Mouse (Mus musculus) thymus, adult 18-20 months (tissue): Measurements from ENCODE around the gene Rfx2.

ENCODE experiments used
- DNase-seq, 2 experiments: peaks; one replicate each; pipeline ENCODE4 v3.0.0; 2022; ENCODE audit warnings: mixed read lengths in 2 of 2

The Rfx2 gene

GRCm38 (mm10) chr17:56777568-56777967 is 53.2 kb downstream of the Rfx2 start:
- no peak for DNase-seq

DNA sequence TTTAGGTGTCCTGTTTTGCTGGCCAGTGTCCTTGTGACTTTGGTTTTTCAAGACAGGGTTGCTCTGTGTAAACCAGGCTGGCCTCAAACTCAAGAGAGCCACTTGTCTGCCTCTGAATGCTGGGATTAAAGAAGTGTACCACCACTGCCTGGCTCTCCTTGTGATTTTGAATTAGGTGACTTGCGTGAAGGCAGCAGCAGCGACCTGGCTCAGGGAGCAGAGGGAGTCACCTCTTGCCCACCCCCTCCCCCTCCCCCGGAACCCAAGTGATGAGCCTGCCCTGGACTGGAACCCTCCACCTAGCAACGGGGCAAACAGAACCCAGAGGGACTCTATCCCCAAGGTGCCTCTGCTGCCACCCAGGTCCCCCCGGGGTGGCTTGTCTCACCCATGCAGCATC is 60.9 kb downstream of the Rfx2 start, which contains the start of gene Prr22:
Prr22 (plus strand) TSS at position 301 of the 400 bp plus-strand sequence.
- no peak for DNase-seq

DNA sequence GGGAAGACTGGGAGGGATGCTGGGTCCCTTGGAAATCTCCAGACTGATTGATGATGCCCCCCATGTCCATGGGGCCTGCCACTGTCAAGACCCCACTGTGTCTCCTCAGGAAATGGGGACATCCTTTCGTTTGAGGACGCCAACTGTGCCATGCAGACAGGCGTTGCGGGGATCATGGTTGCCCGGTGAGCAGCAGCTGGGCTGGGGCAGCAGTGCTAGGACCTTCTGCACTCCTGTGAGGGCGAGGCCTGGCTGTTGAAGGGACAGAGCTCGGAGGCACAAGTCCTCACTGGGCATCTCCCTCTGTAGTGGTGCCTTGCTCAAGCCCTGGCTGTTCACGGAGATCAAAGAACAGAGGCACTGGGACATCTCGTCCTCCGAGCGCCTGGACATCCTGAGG is 61.9 kb downstream of the Rfx2 start:
- no peak for DNase-seq

DNA sequence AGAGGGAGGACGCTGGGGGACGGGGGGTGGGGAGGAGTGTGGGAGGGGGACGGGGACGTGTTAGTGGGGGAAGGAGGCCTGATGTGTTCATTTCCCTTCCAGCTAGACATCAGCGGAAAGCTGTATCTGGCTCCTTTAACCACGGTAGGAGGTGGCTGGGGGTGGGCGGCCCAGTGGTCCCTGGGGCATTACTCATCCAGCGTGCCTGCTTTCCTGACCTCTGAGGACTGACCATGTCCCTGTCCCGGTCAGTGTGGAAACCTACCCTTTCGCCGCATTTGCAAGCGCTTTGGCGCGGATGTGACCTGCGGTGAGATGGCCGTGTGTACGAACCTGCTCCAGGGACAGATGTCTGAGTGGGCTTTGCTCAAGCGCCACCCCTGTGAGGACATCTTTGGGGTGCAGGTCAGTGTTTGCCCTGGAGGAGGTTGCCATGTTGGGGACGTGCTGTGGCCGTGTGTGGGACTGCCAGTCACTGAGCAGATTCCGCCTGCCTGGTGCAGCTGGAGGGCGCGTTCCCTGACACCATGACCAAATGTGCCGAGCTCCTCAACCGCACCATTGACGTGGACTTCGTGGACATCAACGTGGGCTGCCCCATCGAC is 63.2 kb downstream of the Rfx2 start:
- DNase-seq: no peak

GRCm38 (mm10) chr17:56766631-56767405 is 64.0 kb downstream of the Rfx2 start:
- DNase-seq: no peak

GRCm38 (mm10) chr17:56765431-56765830 is 65.4 kb downstream of the Rfx2 start:
- peak; percentile 34 to 47 for DNase-seq

GRCm38 (mm10) chr17:56764474-56765354 is 66.1 kb downstream of the Rfx2 start, which contains the start of gene Dus3l:
Gene Dus3l, plus strand, starts transcription at chr17:56764757.
- peak; percentile 79 to 87 for DNase-seq

DNA sequence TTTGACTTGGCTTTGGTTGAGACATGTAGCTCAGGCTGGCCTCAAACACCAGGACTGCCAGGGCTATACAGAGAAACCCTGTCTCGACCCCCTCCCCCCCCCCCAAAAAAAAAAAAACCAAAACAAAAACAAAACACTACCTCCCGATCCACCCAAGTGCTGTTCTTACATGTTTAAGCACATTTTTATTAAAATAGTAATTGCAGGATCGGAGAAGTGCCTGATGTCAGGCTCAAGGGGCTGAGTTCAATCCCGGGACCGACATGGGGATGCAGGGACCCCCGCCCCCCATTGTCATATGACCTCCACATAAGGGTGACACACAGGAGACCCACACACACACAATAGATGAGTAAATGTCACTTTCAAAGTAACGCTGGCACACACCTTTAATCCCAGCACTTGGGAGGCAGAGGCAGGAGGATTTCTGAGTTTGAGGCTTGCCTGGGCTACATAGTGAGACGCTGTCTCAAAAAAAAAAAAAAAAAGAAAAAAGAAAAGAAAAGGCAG is 67.0 kb downstream of the Rfx2 start:
- no peak for DNase-seq

- peak in 1 of 2 experiments; percentile 49 for DNase-seq
Measured at GRCm38 (mm10) chr17:56762769-56763731, 67.8 kb downstream of the Rfx2 start.

DNA sequence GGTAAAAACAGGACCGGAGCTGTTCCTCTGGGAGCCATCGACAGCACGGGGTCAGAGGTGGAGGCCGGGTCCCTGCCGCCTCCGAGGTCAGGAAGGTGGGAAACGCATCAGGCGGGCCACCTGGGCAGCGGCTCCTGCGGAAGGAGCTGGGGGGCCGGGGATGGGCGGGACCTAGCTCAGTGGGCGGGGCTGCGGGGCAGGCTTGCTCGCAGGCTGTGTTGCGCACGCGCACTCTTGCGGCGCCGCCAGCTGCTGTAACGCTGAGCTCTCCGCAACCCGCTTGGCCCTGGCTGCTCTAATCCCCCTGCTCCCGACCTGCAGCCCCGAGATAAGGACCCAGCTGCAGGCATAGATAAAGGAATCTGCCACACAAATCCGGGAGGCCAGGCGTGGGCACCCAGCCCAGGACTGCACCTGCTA is 68.8 kb downstream of the Rfx2 start:
- DNase-seq: peak; percentile 84 to 88

DNA sequence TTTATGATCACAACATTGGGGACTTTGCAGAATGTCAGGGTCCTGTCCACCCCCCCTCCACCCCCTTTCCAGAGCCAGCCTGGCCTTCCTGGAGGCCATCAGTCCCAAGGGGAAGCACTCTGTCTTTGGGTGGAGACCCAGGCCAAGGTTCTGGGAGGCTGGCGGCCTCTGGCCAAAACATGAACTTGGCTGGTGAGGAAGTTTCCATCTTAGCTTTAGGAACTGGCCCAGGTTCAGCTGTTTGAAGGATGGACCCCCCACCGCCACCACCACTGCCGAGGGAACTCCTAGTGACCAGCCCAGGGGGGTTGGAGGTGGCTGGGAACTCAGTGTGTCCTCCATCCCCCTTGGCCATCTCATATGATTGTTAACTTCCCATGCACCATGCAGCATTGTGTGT is 69.7 kb downstream of the Rfx2 start:
- no peak for DNase-seq

GRCm38 (mm10) chr17:56759261-56759660 is 71.6 kb downstream of the Rfx2 start:
- DNase-seq: no peak

GRCm38 (mm10) chr17:56758132-56758531 is 72.7 kb downstream of the Rfx2 start:
- DNase-seq: peak; percentile 52 to 76

GRCm38 (mm10) chr17:56757416-56758123 is 73.2 kb downstream of the Rfx2 start, which contains the start of gene Nrtn:
Gene Nrtn, minus strand, starts transcription at chr17:56757530.
- DNase-seq: peak; percentile 64 to 71

DNA sequence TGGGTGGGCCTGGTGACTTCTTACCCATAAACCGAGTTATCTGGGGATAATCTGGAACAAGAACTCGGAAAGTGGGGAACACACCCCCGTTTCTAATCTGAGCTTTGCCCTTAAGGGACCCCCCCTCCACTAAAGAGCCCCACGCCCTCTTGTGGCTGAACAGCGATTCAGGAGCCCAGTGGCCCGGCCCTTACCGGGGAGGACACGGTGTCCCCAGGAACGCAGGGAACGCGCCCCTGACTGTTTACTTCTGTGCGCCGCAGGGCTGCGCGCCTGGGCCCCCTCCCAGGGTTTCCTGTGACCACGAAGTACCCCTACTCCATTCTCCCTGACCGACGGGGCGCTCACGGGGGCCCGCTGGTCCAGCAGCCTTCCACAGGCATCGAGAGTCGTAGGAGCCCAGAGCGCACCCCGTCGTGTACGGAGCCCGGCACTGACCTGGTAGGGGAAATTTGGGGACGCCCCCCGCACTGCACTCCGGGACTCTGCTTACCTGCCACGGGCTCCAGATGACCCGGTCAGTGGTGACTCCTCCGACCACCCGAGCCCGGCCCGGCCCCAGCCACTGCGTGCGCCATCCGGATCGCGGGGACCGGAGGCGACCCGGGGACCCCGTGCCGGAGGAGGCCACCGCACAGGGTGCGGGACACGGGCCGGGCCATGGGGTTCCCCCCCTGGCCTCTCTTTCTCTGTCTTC is 74.0 kb downstream of the Rfx2 start:
- DNase-seq: no peak

GRCm38 (mm10) chr17:56754271-56755185 is 76.3 kb downstream of the Rfx2 start:
- DNase-seq: no peak

DNA sequence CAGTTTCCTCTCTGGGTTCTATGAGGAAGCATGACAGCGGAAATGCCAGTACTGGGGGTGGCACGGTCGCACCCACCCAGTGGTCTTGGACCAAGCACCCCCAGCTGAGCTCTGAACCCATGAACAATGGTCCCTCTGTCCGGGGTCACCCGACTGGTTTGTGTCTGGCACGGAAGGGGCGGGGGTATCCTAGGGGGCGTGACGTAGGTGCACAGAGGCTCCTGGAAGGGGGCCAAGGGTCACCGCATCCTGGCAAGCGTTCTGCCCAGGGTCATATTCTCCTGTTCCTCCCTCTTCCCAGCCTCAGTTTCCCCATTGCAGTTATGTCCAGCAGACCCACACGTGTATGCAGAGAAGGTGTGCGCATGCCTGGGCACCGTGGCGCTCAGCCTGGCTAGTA is 77.4 kb downstream of the Rfx2 start:
- no peak for DNase-seq

DNA sequence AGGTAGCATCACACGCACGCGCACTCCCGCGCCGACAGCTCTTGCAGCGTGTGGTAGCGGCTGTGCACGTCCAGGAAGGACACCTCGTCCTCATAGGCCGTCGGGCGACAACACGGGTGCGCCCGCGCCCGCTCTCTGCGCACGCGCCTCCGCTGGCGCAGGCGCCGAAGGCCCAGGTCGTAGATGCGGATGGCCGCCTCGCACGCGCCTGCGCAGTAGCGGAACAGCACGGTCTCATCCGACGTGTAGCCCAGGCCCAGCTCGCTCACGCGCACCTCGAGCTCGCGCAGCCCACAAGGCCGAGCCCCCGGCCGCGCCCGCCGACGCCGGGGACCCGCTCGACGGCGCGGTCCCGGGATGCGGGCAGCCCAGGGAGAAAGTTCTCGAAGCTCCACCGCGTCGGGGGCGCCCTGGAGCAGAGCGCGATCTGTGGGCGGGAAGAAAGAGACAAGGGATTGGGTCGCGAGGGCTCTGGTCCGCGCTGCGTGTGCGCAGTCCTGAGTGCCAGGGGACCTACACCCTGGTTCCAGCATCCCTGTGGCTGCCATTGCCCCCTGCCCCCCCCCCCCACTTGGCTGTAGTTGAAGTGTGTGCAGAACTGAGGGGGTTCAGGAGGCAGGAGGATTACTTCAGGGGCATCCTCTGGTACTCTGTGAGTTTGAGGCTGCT is 79.3 kb downstream of the Rfx2 start:
- DNase-seq: no peak

DNA sequence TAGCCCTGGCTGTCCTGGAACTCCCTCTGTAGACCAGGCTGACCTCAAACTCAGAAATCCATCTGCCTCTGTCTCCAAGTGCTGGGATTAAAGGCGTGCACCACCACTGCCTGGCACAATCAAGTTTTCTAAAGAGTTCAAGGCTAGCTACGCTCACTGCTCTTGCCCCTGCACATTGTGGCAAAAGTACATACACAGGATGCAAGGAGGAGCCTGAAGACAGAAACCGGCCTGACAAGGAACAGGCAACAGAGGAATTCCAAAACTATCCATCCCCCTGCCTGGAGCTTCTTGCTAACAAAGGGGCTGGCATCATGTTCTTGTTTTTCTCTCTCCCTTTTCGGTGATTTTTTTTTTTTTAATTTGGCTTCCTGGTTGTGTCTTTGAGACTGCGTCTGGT is 86.6 kb downstream of the Rfx2 start:
- no peak for DNase-seq
